In the genomic region with DNA sequence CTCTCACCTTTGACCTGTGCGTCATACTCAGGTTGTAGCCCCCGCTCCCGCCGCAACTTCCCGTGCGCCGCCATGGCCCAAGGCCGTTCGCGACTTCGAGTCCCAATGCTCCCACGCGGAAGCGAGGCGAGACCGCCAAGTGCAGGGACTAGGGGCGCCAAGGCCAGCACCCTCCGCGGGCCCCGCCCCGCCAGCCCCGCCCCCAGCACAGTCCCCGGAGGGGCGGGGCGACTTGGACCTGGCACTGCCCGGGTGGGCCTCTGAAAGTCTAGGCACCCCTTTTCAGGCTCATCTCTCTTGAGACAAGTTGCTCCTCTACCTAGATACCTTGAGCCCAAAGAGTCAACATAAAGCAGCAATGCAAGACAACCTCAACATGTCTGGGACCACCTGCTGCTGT, we compare ENCODE assay signal across 7 mouse cellular contexts. TPM values are rescaled to one million over a fixed set of nuclear protein-coding genes. Genes with fewer than 3 reads are reported as not detected.
DNase-seq lines count a peak whose midpoint lies in the region; ATAC-seq and TF ChIP-seq lines count a peak whose summit lies in the region.

No protein-coding gene starts in this region.

- H3K4me1 ChIP-seq in ES-E14 (ENCODE audit: control insufficient read depth in 2 of 2, insufficient read depth in 2 of 2, low read length in 2 of 2, poor library complexity in 1 of 2) = peaks cover 0 to 6% of the 10 kb centered on the region in 2 experiments; a peak in 2 of 4 replicates
- peaks cover 2% of the 10 kb centered on the region; the same call in 1 of the 2 replicates for H3K4me1 ChIP-seq in heart, embryonic 16.5 days (ENCODE audit: control insufficient read depth, insufficient read depth, low read length)
- H3K4me1 ChIP-seq in neural tube, embryonic 13.5 days (replicated peaks) = peaks cover 6% of the 10 kb centered on the region

- no peaks in the 10 kb centered on the region for H3K36me3 ChIP-seq in ES-E14 (ENCODE audit: control insufficient read depth, insufficient read depth, low read length, poor library complexity, severe bottlenecking)
- no peaks in the 10 kb centered on the region for H3K36me3 ChIP-seq in heart, embryonic 16.5 days (ENCODE audit: control insufficient read depth, insufficient read depth)
- H3K36me3 ChIP-seq in neural tube, embryonic 13.5 days = no peaks in the 10 kb centered on the region

- ATAC-seq in heart, embryonic 16.5 days (replicated peaks; ENCODE audit: extremely low read depth, insufficient read depth, low FRiP score) = no peak
- ATAC-seq in neural tube, embryonic 13.5 days (ENCODE audit: low read depth) = no peak

- 10% methylated on average over 26 of the region's 26 CpGs for WGBS in heart, embryonic 16.5 days
- 26% methylated on average over 23 of the region's 26 CpGs for WGBS in neural tube, embryonic 13.5 days

- H3K9me3 ChIP-seq in ES-E14 (ENCODE audit: control insufficient read depth, insufficient read depth, low read depth, low read length) = no peaks in the 10 kb centered on the region
- no peaks in the 10 kb centered on the region for H3K9me3 ChIP-seq in heart, embryonic 16.5 days (replicated peaks; ENCODE audit: control insufficient read depth, low read length)
- no peaks in the 10 kb centered on the region for H3K9me3 ChIP-seq in neural tube, embryonic 13.5 days

- no peaks in the 10 kb centered on the region; the same call in 1 of the 2 replicates for H3K27me3 ChIP-seq in heart, embryonic 16.5 days (ENCODE audit: control insufficient read depth, insufficient read depth, low read length)
- no peaks in the 10 kb centered on the region for H3K27me3 ChIP-seq in neural tube, embryonic 13.5 days

- H3K9ac ChIP-seq in ES-E14 (ENCODE audit: insufficient read depth, low read depth, low read length, poor library complexity, severe bottlenecking) = peak overlapping the region; percentile 57
- H3K9ac ChIP-seq in heart, embryonic 16.5 days (ENCODE audit: low read length) = no peak overlapping the region
- H3K9ac ChIP-seq in neural tube, embryonic 13.5 days = no peak overlapping the region

- H3K4me2 ChIP-seq in heart, embryonic 16.5 days (ENCODE audit: low read depth, low read length) = peak overlapping the region; percentile 49
- H3K4me2 ChIP-seq in neural tube, embryonic 13.5 days = peak overlapping the region; percentile 42

- in situ Hi-C loops in ES-E14 (cut with MboI; ENCODE audit: low sequenced_read_pairs in 2 of 2, unreplicated experiment in 2 of 2) = no loop called here

- H3K4me3 ChIP-seq in ES-E14 (ENCODE audit: insufficient read depth in 1 of 2, low read depth in 1 of 2, low read length in 2 of 2, poor library complexity in 1 of 2, severe bottlenecking in 1 of 2) = peak overlapping the region; percentile 44 to 65
- H3K4me3 ChIP-seq in heart, embryonic 16.5 days (ENCODE audit: low read length) = peak overlapping the region; percentile 9; the same call in 1 of the 2 replicates
- peak overlapping the region; percentile 10; the same call in 1 of the 2 replicates for H3K4me3 ChIP-seq in neural tube, embryonic 13.5 days

- DNase-seq in CD4-positive, CD25-positive, alpha-beta regulatory T cell, adult 2 months (ENCODE audit: low read depth, low spot score) = peak; percentile 70
- DNase-seq in ES-E14 (ENCODE audit: low read depth, low spot score) (no peak), liver (peak; percentile 74)
- no peak for DNase-seq in urinary bladder, postnatal 14 days (ENCODE audit: low spot score)
- no peak for DNase-seq in right cerebral cortex, postnatal 25 days

- H3K27ac ChIP-seq in ES-E14 (ENCODE audit: insufficient read depth, low read depth, low read length, poor library complexity, severe bottlenecking) = no peak overlapping the region
- H3K27ac ChIP-seq in heart, embryonic 16.5 days (ENCODE audit: low read length) = peak overlapping the region; percentile 27; the same call in 1 of the 2 replicates
- H3K27ac ChIP-seq in neural tube, embryonic 13.5 days (replicated peaks) = no peak overlapping the region

TF ChIP-seq in ES-E14, 5 proteins besides CTCF, POLR2A, EP300 and RAD21:
- no peak for TF ChIP-seq CHD2 (IDR thresholded peaks at IDR 0.05; ENCODE audit: low read depth, low read length)

RNA-seq across cellular contexts. Expression of a gene that starts 10.5 kb away (rescaled TPM):
- total RNA-seq in ES-E14 (2012; rRNA removed) = 3.5 and 7.7 TPM in 2 replicates
- polyA plus RNA-seq in heart, embryonic 16.5 days (2015; fragmentation: Nextera tagmentation; extraction: Ambion mirVana) = 3.7 and 4.7 TPM in 2 replicates
- 2.8 and 3.2 TPM in 2 replicates for polyA plus RNA-seq in neural tube, embryonic 13.5 days (2015; fragmentation: Nextera tagmentation; extraction: Ambion mirVana)

RNA-seq across cellular contexts. Expression of a gene that starts 10.6 kb away (rescaled TPM):
- total RNA-seq in ES-E14 (2012; rRNA removed) = 142 and 145 TPM in 2 replicates
- polyA plus RNA-seq in heart, embryonic 16.5 days (2015; fragmentation: Nextera tagmentation; extraction: Ambion mirVana) = 89.8 and 97.1 TPM in 2 replicates
- 97.3 and 112 TPM in 2 replicates for polyA plus RNA-seq in neural tube, embryonic 13.5 days (2015; fragmentation: Nextera tagmentation; extraction: Ambion mirVana)

RNA-seq across cellular contexts. Expression of a gene that starts 15.3 kb away (rescaled TPM):
- total RNA-seq in ES-E14 (2012; rRNA removed) = 6.0 TPM in 2 replicates
- polyA plus RNA-seq in heart, embryonic 16.5 days (2015; fragmentation: Nextera tagmentation; extraction: Ambion mirVana) = 0.60 and 0.77 TPM in 2 replicates
- polyA plus RNA-seq in neural tube, embryonic 13.5 days (2015; fragmentation: Nextera tagmentation; extraction: Ambion mirVana) = 97.6 and 98.7 TPM in 2 replicates

RNA-seq across cellular contexts. Expression of a gene that starts 19.3 kb away (rescaled TPM):
- 0.04 and 0.16 TPM in 2 replicates for total RNA-seq in ES-E14 (2012; rRNA removed)
- polyA plus RNA-seq in heart, embryonic 16.5 days (2015; fragmentation: Nextera tagmentation; extraction: Ambion mirVana) = 0.06 and 0.09 TPM in 2 replicates
- 0.14 and 0.15 TPM in 2 replicates for polyA plus RNA-seq in neural tube, embryonic 13.5 days (2015; fragmentation: Nextera tagmentation; extraction: Ambion mirVana)

RNA-seq across cellular contexts. Expression of a gene that starts 19.5 kb away (rescaled TPM):
- total RNA-seq in ES-E14 (2012; rRNA removed) = 33.4 and 36.8 TPM in 2 replicates
- polyA plus RNA-seq in heart, embryonic 16.5 days (2015; fragmentation: Nextera tagmentation; extraction: Ambion mirVana) = 60.0 and 61.1 TPM in 2 replicates
- 13.2 and 14.3 TPM in 2 replicates for polyA plus RNA-seq in neural tube, embryonic 13.5 days (2015; fragmentation: Nextera tagmentation; extraction: Ambion mirVana)

Comparison
In these comparisons a context has a peak if more than half of its experiments do, and no peak if none do; other contexts are left out.
1. DNase-seq: peak in CD4-positive, CD25-positive, alpha-beta regulatory T cell, adult 2 months (single experiment) and liver (single experiment); none in ES-E14 (single experiment), urinary bladder, postnatal 14 days (single experiment) and right cerebral cortex, postnatal 25 days (single experiment).
2. RNA of a gene that starts 15.3 kb away (polyA plus RNA-seq): 97.6 to 98.7 TPM in neural tube, embryonic 13.5 days; 0.60 to 0.77 TPM in heart, embryonic 16.5 days; every median in the first group is over 10 times any median in the second.
3. Peak in every context shown above with its lines, with median percentiles within 50 percentile points of each other: H3K4me3 ChIP-seq.